In the genomic region with DNA sequence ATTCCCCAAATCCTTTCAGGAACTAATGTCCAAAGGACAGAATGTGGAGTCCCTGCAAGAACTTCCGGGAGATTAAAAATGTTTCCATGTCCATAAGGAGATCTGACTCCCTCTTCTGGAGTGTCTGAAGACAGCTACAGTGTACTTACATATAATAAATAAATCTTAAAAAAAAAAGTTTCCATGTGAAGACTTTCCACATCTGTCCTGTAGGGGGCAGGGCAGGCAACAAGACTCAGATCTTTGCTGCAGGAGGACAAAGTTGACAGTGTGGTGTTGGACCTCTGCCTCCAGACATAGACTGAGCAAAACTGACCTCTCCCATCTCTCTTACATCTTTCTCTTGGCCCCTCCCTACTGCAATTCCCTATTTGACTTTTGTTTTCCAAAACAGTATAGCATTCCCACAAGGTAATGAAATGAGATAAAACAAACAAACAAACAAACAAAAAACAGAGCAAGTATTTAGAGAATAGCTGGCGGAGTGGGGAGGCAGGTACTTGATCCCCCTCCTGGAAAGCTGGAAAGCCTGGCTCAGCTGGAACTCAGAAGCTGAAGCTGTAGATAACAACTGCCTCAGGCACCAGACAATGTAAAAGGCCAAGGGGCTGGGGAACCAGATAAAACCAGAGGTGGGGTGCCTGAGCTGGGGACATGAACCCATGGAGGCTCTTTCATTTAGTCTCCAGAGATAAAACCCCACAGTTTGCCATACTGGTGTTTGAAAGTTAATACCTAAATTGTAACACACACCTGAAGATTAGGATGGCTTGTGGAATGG, we compare ENCODE assay signal across 9 mouse cellular contexts.
A peak's percentile ranks its signal among the peaks of the same experiment; 100 is the strongest.
DNase-seq lines count a peak whose midpoint lies in the region; ATAC-seq and TF ChIP-seq lines count a peak whose summit lies in the region.
"Had no signal": no experiment of that assay in that cellular context is flagged by ENCODE, and none has a peak within 500 bp of the region (broad histone marks: within the 10 kb centered on the region; RNA-seq: fewer than 3 reads in every experiment).

No protein-coding gene starts in this region.

- H3K9ac ChIP-seq in kidney, postnatal 0 days (ENCODE audit: low read depth, low read length) = no peak overlapping the region
- no peak overlapping the region for H3K9ac ChIP-seq in kidney, embryonic 15.5 days
- no peak overlapping the region for H3K9ac ChIP-seq in liver, embryonic 16.5 days (ENCODE audit: low read depth, low read length)
- H3K9ac ChIP-seq in forebrain, embryonic 15.5 days (replicated peaks) = no peak overlapping the region

- no peak for ATAC-seq in kidney, postnatal 0 days (replicated peaks; ENCODE audit: low FRiP score, low read depth)
- no peak; the same call in 1 of the 2 replicates for ATAC-seq in kidney, embryonic 15.5 days (replicated peaks; ENCODE audit: low FRiP score)
- ATAC-seq in liver, embryonic 16.5 days (ENCODE audit: low read depth) = peak; percentile 73
- ATAC-seq in forebrain, embryonic 15.5 days (replicated peaks) = no peak

- peak; percentile 18 for DNase-seq in adrenal gland, adult 2 months
- DNase-seq in adrenal gland, postnatal 4 days (ENCODE audit: low spot score in 2 of 2) = no peak
- DNase-seq in kidney, postnatal 0 days (ENCODE audit: low spot score) = peak; percentile 69
- DNase-seq in brain, adult 2 months (ENCODE audit: low read depth, low spot score) = peak; percentile 61
- DNase-seq in layer of hippocampus, adult 9-11 months = no peak

- H3K27me3 ChIP-seq in kidney, postnatal 0 days (ENCODE audit: insufficient read depth, low read length) = no peaks in the 10 kb centered on the region
- no peaks in the 10 kb centered on the region for H3K27me3 ChIP-seq in kidney, embryonic 15.5 days
- H3K27me3 ChIP-seq in liver, embryonic 16.5 days (ENCODE audit: control insufficient read depth, insufficient read depth, low read depth, low read length) = no peaks in the 10 kb centered on the region
- no peaks in the 10 kb centered on the region for H3K27me3 ChIP-seq in forebrain, embryonic 15.5 days

- H3K4me1 ChIP-seq in kidney, postnatal 0 days (replicated peaks; ENCODE audit: insufficient read depth, low read length) = no peaks in the 10 kb centered on the region
- H3K4me1 ChIP-seq in kidney, embryonic 15.5 days = no peaks in the 10 kb centered on the region
- peaks cover 12% of the 10 kb centered on the region; the same call in 1 of the 2 replicates for H3K4me1 ChIP-seq in liver, embryonic 16.5 days (ENCODE audit: control insufficient read depth, low read depth, low read length)
- no peaks in the 10 kb centered on the region for H3K4me1 ChIP-seq in forebrain, embryonic 15.5 days

- H3K36me3 ChIP-seq in kidney, postnatal 0 days (ENCODE audit: insufficient read depth, low read length) = no peaks in the 10 kb centered on the region
- H3K36me3 ChIP-seq in kidney, embryonic 15.5 days = peaks cover 21% of the 10 kb centered on the region
- no peaks in the 10 kb centered on the region for H3K36me3 ChIP-seq in liver, embryonic 16.5 days (ENCODE audit: control insufficient read depth, insufficient read depth)
- peaks cover 75% of the 10 kb centered on the region for H3K36me3 ChIP-seq in forebrain, embryonic 15.5 days

- H3K9me3 ChIP-seq in kidney, postnatal 0 days (replicated peaks; ENCODE audit: low read length) = no peaks in the 10 kb centered on the region
- no peaks in the 10 kb centered on the region for H3K9me3 ChIP-seq in kidney, embryonic 15.5 days (replicated peaks)
- no peaks in the 10 kb centered on the region for H3K9me3 ChIP-seq in liver, embryonic 16.5 days (replicated peaks; ENCODE audit: control insufficient read depth, low read length)
- no peaks in the 10 kb centered on the region for H3K9me3 ChIP-seq in forebrain, embryonic 15.5 days

- WGBS in kidney, postnatal 0 days = 78% methylated on average over 2 of the region's 2 CpGs
- 82% methylated on average over 2 of the region's 2 CpGs for WGBS in kidney, embryonic 15.5 days
- 36% methylated on average over 2 of the region's 2 CpGs for WGBS in liver, embryonic 16.5 days (ENCODE audit: insufficient replicate concordance)
- 80% methylated on average over 2 of the region's 2 CpGs for WGBS in forebrain, embryonic 15.5 days

- TF ChIP-seq CTCF in kidney, postnatal 0 days (IDR thresholded peaks at IDR 0.05; ENCODE audit: low read depth) = peak; percentile 73

- H3K4me2 ChIP-seq in kidney, postnatal 0 days (ENCODE audit: low read length) = no peak overlapping the region
- no peak overlapping the region for H3K4me2 ChIP-seq in kidney, embryonic 15.5 days
- no peak overlapping the region for H3K4me2 ChIP-seq in liver, embryonic 16.5 days (ENCODE audit: low read depth, low read length)
- no peak overlapping the region for H3K4me2 ChIP-seq in forebrain, embryonic 15.5 days (replicated peaks)

- H3K4me3 ChIP-seq in kidney, postnatal 0 days (replicated peaks; ENCODE audit: low read depth, low read length) = no peak overlapping the region
- H3K4me3 ChIP-seq in kidney, embryonic 15.5 days (replicated peaks) = no peak overlapping the region
- H3K4me3 ChIP-seq in liver, embryonic 16.5 days (ENCODE audit: low read depth, low read length) = no peak overlapping the region
- H3K4me3 ChIP-seq in forebrain, embryonic 15.5 days = no peak overlapping the region
- H3K4me3 ChIP-seq: erythroblast, embryonic 14.5 days had no signal

- H3K27ac ChIP-seq in kidney, postnatal 0 days = no peak overlapping the region
- no peak overlapping the region for H3K27ac ChIP-seq in kidney, embryonic 15.5 days
- no peak overlapping the region for H3K27ac ChIP-seq in liver, embryonic 16.5 days (ENCODE audit: low read length)
- no peak overlapping the region for H3K27ac ChIP-seq in forebrain, embryonic 15.5 days (replicated peaks)

Comparison
In these comparisons a context has a peak if more than half of its experiments do, and no peak if none do; other contexts are left out.
1. DNase-seq: peak in adrenal gland, adult 2 months (single experiment), kidney, postnatal 0 days (single experiment) and brain, adult 2 months (single experiment); none in adrenal gland, postnatal 4 days (0 of 2) and layer of hippocampus, adult 9-11 months (single experiment).